ENCODE assay signal across 25 mouse cellular contexts in genomic region chr8:79225586-79225985, GRCm38 (mm10). TPM values are rescaled to one million over a fixed set of nuclear protein-coding genes. Genes with fewer than 3 reads are reported as not detected.
A peak's percentile ranks its signal among the peaks of the same experiment; 100 is the strongest.
DNase-seq lines count a peak whose midpoint lies in the region; ATAC-seq and TF ChIP-seq lines count a peak whose summit lies in the region.
"Had no signal": no experiment of that assay in that cellular context is flagged by ENCODE, and none has a peak within 500 bp of the region (broad histone marks: within the 10 kb centered on the region; RNA-seq: fewer than 3 reads in every experiment).

No protein-coding gene starts in this region.

- peak overlapping the region; percentile 50 for H3K4me3 ChIP-seq in bone marrow macrophage, adult 2 months (ENCODE audit: insufficient read depth, low read length)
- H3K4me3 ChIP-seq in stomach, postnatal 0 days (ENCODE audit: low read depth, low read length), result no peak overlapping the region
- H3K4me3 ChIP-seq: gastrocnemius, adult 2 months; heart, embryonic 10.5 days; left cerebral cortex, adult 2 months; limb, embryonic 10.5 days; midbrain, embryonic 12.5 days had no signal

- no peaks in the 10 kb centered on the region for H3K9me3 ChIP-seq in stomach, postnatal 0 days (ENCODE audit: control insufficient read depth, low read length)
- H3K9me3 ChIP-seq: heart, embryonic 10.5 days; limb, embryonic 10.5 days had no signal

- H3K9ac ChIP-seq in stomach, postnatal 0 days (ENCODE audit: low read length), result no peak overlapping the region
- H3K9ac ChIP-seq: liver, embryonic 14.5 days; midbrain, embryonic 12.5 days had no signal

- TF ChIP-seq CTCF in bone marrow macrophage, adult 2 months (IDR thresholded peaks at IDR 0.05; ENCODE audit: low read depth, low read length), result no peak
- TF ChIP-seq CTCF in stomach, postnatal 0 days (IDR thresholded peaks at IDR 0.05; ENCODE audit: low read depth), result no peak

- peak; percentile 30 for DNase-seq in layer of hippocampus, adult 9-10 months (ENCODE audit: low spot score)
- DNase-seq in layer of hippocampus, postnatal 25 days (ENCODE audit: extremely low spot score in 1 of 2, low spot score in 1 of 2), result no peak
- peak; percentile 70 for DNase-seq in A20 (ENCODE audit: low read depth, low spot score)
- DNase-seq in MN1 (ENCODE audit: low spot score), result no peak
- no peak for DNase-seq in stomach, postnatal 0 days (ENCODE audit: low spot score)
- no peak for DNase-seq in urinary bladder, postnatal 14 days (ENCODE audit: low spot score)
- DNase-seq: adrenal gland, adult 8-10 months; cerebellum, adult 11-12 months; cerebellum, postnatal 25 days; gastrocnemius, adult 2 months; heart, postnatal 10 days; kidney, adult 8-10 months; kidney, postnatal 36 days; lung, postnatal 14 days; right cerebral cortex, postnatal 25 days; thymus, postnatal 4 days had no signal

- no peak for TF ChIP-seq POLR2A in bone marrow macrophage, adult 2 months (IDR thresholded peaks at IDR 0.05; ENCODE audit: borderline replicate concordance, low read depth, low read length)

- peak overlapping the region; percentile 91 for H3K27ac ChIP-seq in bone marrow macrophage, adult 2 months (ENCODE audit: insufficient read depth, low read depth, low read length)
- H3K27ac ChIP-seq in stomach, postnatal 0 days (replicated peaks), result no peak overlapping the region
- H3K27ac ChIP-seq: gastrocnemius, adult 2 months; heart, embryonic 10.5 days; left cerebral cortex, adult 2 months; limb, embryonic 10.5 days; liver, embryonic 14.5 days; midbrain, embryonic 12.5 days had no signal

- no peak for TF ChIP-seq EP300 in stomach, postnatal 0 days (optimal IDR thresholded peaks at IDR 0.05)

- H3K27me3 ChIP-seq in stomach, postnatal 0 days (ENCODE audit: control insufficient read depth, insufficient read depth, low read length), result no peaks in the 10 kb centered on the region
- H3K27me3 ChIP-seq: midbrain, embryonic 12.5 days had no signal

- ATAC-seq in megakaryocyte progenitor cell, adult 5-6 weeks (replicated peaks; ENCODE audit: poor library complexity), result peak; percentile 97
- ATAC-seq in stomach, postnatal 0 days (ENCODE audit: low FRiP score, low TSS enrichment), result no peak
- ATAC-seq: forebrain, embryonic 14.5 days had no signal

- 64% methylated on average over 7 of the region's 7 CpGs for WGBS in stomach, postnatal 0 days

- no peaks in the 10 kb centered on the region for H3K36me3 ChIP-seq in stomach, postnatal 0 days (ENCODE audit: control insufficient read depth, insufficient read depth, low read length)
- H3K36me3 ChIP-seq: heart, embryonic 10.5 days; limb, embryonic 10.5 days; midbrain, embryonic 12.5 days had no signal

- H3K4me2 ChIP-seq in stomach, postnatal 0 days (replicated peaks; ENCODE audit: low read depth), result no peak overlapping the region
- H3K4me2 ChIP-seq: midbrain, embryonic 12.5 days had no signal

- H3K4me1 ChIP-seq in bone marrow macrophage, adult 2 months (ENCODE audit: control insufficient read depth, insufficient read depth, low read length), result peaks cover 9% of the 10 kb centered on the region
- no peaks in the 10 kb centered on the region for H3K4me1 ChIP-seq in stomach, postnatal 0 days (replicated peaks; ENCODE audit: control insufficient read depth, insufficient read depth)
- H3K4me1 ChIP-seq: midbrain, embryonic 12.5 days had no signal

RNA-seq across cellular contexts. Expression of gene 1700011L22Rik, which starts 22.8 kb away (rescaled TPM):
- total RNA-seq in layer of hippocampus, postnatal 25 days (2021), result not detected
- not detected in 2 replicates for polyA plus RNA-seq in bone marrow macrophage, adult 2 months (2012; ENCODE audit: insufficient read depth, insufficient read length, missing spikeins)
- not detected in 2 replicates for total RNA-seq in megakaryocyte progenitor cell, adult 5-6 weeks (2015)
- not detected in 2 replicates for total RNA-seq in megakaryocyte progenitor cell, adult 5-6 weeks (2017)
- polyA plus RNA-seq in stomach, postnatal 0 days (2015; fragmentation: Nextera tagmentation; extraction: Ambion mirVana), result not detected in 2 replicates
- total RNA-seq: gastrocnemius, adult 2 months; heart, postnatal 10 days; left cerebral cortex, adult 2 months had no signal
- polyA plus RNA-seq: brain, embryonic 14.5 days; forebrain, embryonic 14.5 days; heart, embryonic 10.5 days; limb, embryonic 10.5 days; liver, embryonic 14.5 days; midbrain, embryonic 12.5 days had no signal

Comparison
In these comparisons a context has a peak if more than half of its experiments do, and no peak if none do; other contexts are left out.
1. DNase-seq: peak in layer of hippocampus, adult 9-10 months (single experiment) and A20 (single experiment); none in layer of hippocampus, postnatal 25 days (0 of 2), MN1 (single experiment), stomach, postnatal 0 days (single experiment) and urinary bladder, postnatal 14 days (single experiment).